Mouse (Mus musculus) myocyte (in vitro differentiated cells): Measurements from ENCODE around the gene Acot8. TPM values are rescaled to one million over a fixed set of nuclear protein-coding genes. Genes with fewer than 3 reads are reported as not detected.

Experiments
- H3K27me3 ChIP-seq: one replicate; pipeline ENCODE4 v1.6.1; 2011; ENCODE audit not compliant: control insufficient read depth, insufficient read depth, insufficient read length
- H3K36me3 ChIP-seq: one replicate; pipeline ENCODE4 v1.6.1; 2011; ENCODE audit not compliant: control insufficient read depth, insufficient read depth
- H3K4me2 ChIP-seq: one replicate; pipeline ENCODE4 v1.6.1; 2011; ENCODE audit warnings: low read depth, control low read depth
- H3K4me3 ChIP-seq: one replicate; pipeline ENCODE4 v1.5.1; 2011; ENCODE audit warnings: mild to moderate bottlenecking, control low read depth, moderate library complexity
- H3K79me2 ChIP-seq: one replicate; pipeline ENCODE4 v1.6.1; 2011; ENCODE audit not compliant: control insufficient read depth, insufficient read depth
- H3ac ChIP-seq: one replicate; pipeline ENCODE4 v1.6.1; 2011; ENCODE audit not compliant: control insufficient read depth, insufficient read length
- CEBPB ChIP-seq: IDR thresholded peaks from 2 replicates; pipeline ENCODE4 v1.6.1; 2011; ENCODE audit warnings: mild to moderate bottlenecking, moderate library complexity; ENCODE audit not compliant: poor library complexity, insufficient read depth, severe bottlenecking
- E2F4 ChIP-seq: IDR thresholded peaks from one replicate; pipeline ENCODE4 v1.6.1; 2011; ENCODE audit warnings: mild to moderate bottlenecking, control low read depth, moderate library complexity; ENCODE audit not compliant: insufficient read depth
- MAX ChIP-seq: IDR thresholded peaks from one replicate; pipeline ENCODE4 v1.6.1; 2011; ENCODE audit warnings: low read depth, mild to moderate bottlenecking, control low read depth
- MYOD1 ChIP-seq, 3 experiments: IDR thresholded peaks; one replicate each; pipeline ENCODE4 v1.6.1; 2011; ENCODE audit warnings: control low read depth in 2 of 3, low read depth in 2 of 3, mild to moderate bottlenecking in 2 of 3, moderate library complexity in 1 of 3; ENCODE audit not compliant: insufficient read length in 2 of 3, control insufficient read depth in 1 of 3
- MYOG ChIP-seq, 3 experiments: IDR thresholded peaks; one replicate each; pipeline ENCODE4 v1.6.1; 2011; ENCODE audit warnings: control low read depth in 2 of 3, low read depth in 2 of 3, mild to moderate bottlenecking in 2 of 3; ENCODE audit not compliant: insufficient read length in 2 of 3, control insufficient read depth in 1 of 3, insufficient read depth in 1 of 3
- POLR2A ChIP-seq: IDR thresholded peaks from one replicate; pipeline ENCODE4 v1.6.1; 2011; ENCODE audit warnings: low read depth, mild to moderate bottlenecking, control low read depth, moderate library complexity; ENCODE audit not compliant: insufficient read length
- POLR2AphosphoS2 ChIP-seq: IDR thresholded peaks from one replicate; pipeline ENCODE4 v1.6.1; 2011; ENCODE audit warnings: low read depth, control low read depth; ENCODE audit not compliant: insufficient read length
- REST ChIP-seq: IDR thresholded peaks from one replicate; pipeline ENCODE4 v1.6.1; 2011; ENCODE audit warnings: mild to moderate bottlenecking, control low read depth, moderate library complexity; ENCODE audit not compliant: insufficient read depth, insufficient read length
- SRF ChIP-seq: IDR thresholded peaks from one replicate; pipeline ENCODE4 v1.6.1; 2011; ENCODE audit warnings: low read depth; ENCODE audit not compliant: control insufficient read depth, insufficient read length
- TCF12 ChIP-seq: IDR thresholded peaks from one replicate; pipeline ENCODE4 v1.6.1; 2011; ENCODE audit warnings: mild to moderate bottlenecking, control low read depth; ENCODE audit not compliant: poor library complexity, insufficient read depth, severe bottlenecking
- TCF3 ChIP-seq: IDR thresholded peaks from one replicate; pipeline ENCODE4 v1.6.1; 2011; ENCODE audit warnings: low read depth, control low read depth; ENCODE audit not compliant: insufficient read length
- USF1 ChIP-seq: IDR thresholded peaks from one replicate; pipeline ENCODE4 v1.6.1; 2011; ENCODE audit warnings: low read depth, mild to moderate bottlenecking, control low read depth, moderate library complexity
- polyA plus RNA-seq: library from polyadenylated mRNA; unstranded; fragments of >200 nt; fragmentation: generic; extraction: Trizol; gene quantifications from one replicate; pipeline ENCODE4 v1.2.1, GENCODE M21; 2012; ENCODE audit warnings: missing spikeins

Gene Acot8
- polyA plus RNA-seq, 1 experiment = 24.5 TPM

- no peaks in the 10 kb centered on the region for H3K79me2 ChIP-seq
- no peak overlapping the region for H3K4me2 ChIP-seq
- H3K36me3 ChIP-seq = peaks cover 18% of the 10 kb centered on the region
- H3K27me3 ChIP-seq = no peaks in the 10 kb centered on the region
- TF ChIP-seq TCF3 (no peak), SRF (no peak), REST (no peak), POLR2AphosphoS2 (no peak), E2F4 (no peak), USF1 (no peak), MYOD1 (IDR thresholded peaks at IDR 0.05; ENCODE audit: control insufficient read depth in 1 of 3, insufficient read length in 2 of 3, low read depth in 2 of 3) (no peak), MYOG (IDR thresholded peaks at IDR 0.05; ENCODE audit: control insufficient read depth in 1 of 3, insufficient read depth in 1 of 3, insufficient read length in 2 of 3, low read depth in 2 of 3) (no peak), MAX (no peak), TCF12 (no peak), CEBPB (no peak), POLR2A (no peak)
- no peak overlapping the region for H3ac ChIP-seq
- no peak overlapping the region for H3K4me3 ChIP-seq
Observed at GRCm38 (mm10) chr2:164790451-164790850, 14.2 kb downstream of the Acot8 start.

GRCm38 (mm10) chr2:164788411-164788810 is 16.3 kb downstream of the Acot8 start:
- TF ChIP-seq SRF = no peak
- TF ChIP-seq TCF3 = no peak
- no peak for TF ChIP-seq MYOG (IDR thresholded peaks at IDR 0.05; ENCODE audit: control insufficient read depth in 1 of 3, insufficient read depth in 1 of 3, insufficient read length in 2 of 3, low read depth in 2 of 3)
- no peak for TF ChIP-seq TCF12
- TF ChIP-seq MYOD1 (IDR thresholded peaks at IDR 0.05; ENCODE audit: control insufficient read depth in 1 of 3, insufficient read length in 2 of 3, low read depth in 2 of 3) = no peak
- TF ChIP-seq E2F4 = no peak
- no peak for TF ChIP-seq USF1
- no peak for TF ChIP-seq MAX
- TF ChIP-seq REST = no peak
- no peak for TF ChIP-seq POLR2A
- no peak for TF ChIP-seq POLR2AphosphoS2
- no peak for TF ChIP-seq CEBPB
- Histone ChIP-seq H3K4me2 (no peak overlapping the region), H3K79me2 (no peaks in the 10 kb centered on the region), H3K4me3 (no peak overlapping the region), H3ac (no peak overlapping the region), H3K36me3 (peaks cover 11% of the 10 kb centered on the region), H3K27me3 (no peaks in the 10 kb centered on the region)

GRCm38 (mm10) chr2:164787779-164788178 is 16.9 kb downstream of the Acot8 start:
- H3K27me3 ChIP-seq = no peaks in the 10 kb centered on the region
- H3K4me2 ChIP-seq = no peak overlapping the region
- H3K4me3 ChIP-seq = no peak overlapping the region
- TF ChIP-seq TCF3 = no peak
- TF ChIP-seq MYOG (IDR thresholded peaks at IDR 0.05; ENCODE audit: control insufficient read depth in 1 of 3, insufficient read depth in 1 of 3, insufficient read length in 2 of 3, low read depth in 2 of 3) = no peak
- no peak for TF ChIP-seq SRF
- TF ChIP-seq MYOD1 (IDR thresholded peaks at IDR 0.05; ENCODE audit: control insufficient read depth in 1 of 3, insufficient read length in 2 of 3, low read depth in 2 of 3) = no peak
- TF ChIP-seq TCF12 = no peak
- H3ac ChIP-seq = no peak overlapping the region
- H3K36me3 ChIP-seq = peaks cover 10% of the 10 kb centered on the region
- H3K79me2 ChIP-seq = no peaks in the 10 kb centered on the region

- Histone ChIP-seq H3K4me2 (peak overlapping the region; percentile 98), H3ac (no peak overlapping the region), H3K36me3 (peaks cover 10% of the 10 kb centered on the region), H3K4me3 (peak overlapping the region; percentile 46), H3K79me2 (no peaks in the 10 kb centered on the region), H3K27me3 (no peaks in the 10 kb centered on the region)
- no peak for TF ChIP-seq E2F4
- TF ChIP-seq REST = no peak
Observed at GRCm38 (mm10) chr2:164787032-164787431, 17.6 kb downstream of the Acot8 start.

- H3K79me2 ChIP-seq = no peaks in the 10 kb centered on the region
- peak overlapping the region; percentile 98 for H3K4me2 ChIP-seq
- H3ac ChIP-seq = peak overlapping the region; percentile 70
- no peaks in the 10 kb centered on the region for H3K27me3 ChIP-seq
- TF ChIP-seq E2F4 (no peak), MYOD1 (IDR thresholded peaks at IDR 0.05; ENCODE audit: control insufficient read depth in 1 of 3, insufficient read length in 2 of 3, low read depth in 2 of 3) (no peak), MAX (no peak), USF1 (no peak)
- peaks cover 10% of the 10 kb centered on the region for H3K36me3 ChIP-seq
- H3K4me3 ChIP-seq = peak overlapping the region; percentile 46
Observed at GRCm38 (mm10) chr2:164786388-164786885, 18.2 kb downstream of the Acot8 start.
